Mouse (Mus musculus) splenic B cell, adult 2 months (primary cell): ENCODE data around the gene Trmt6.
A peak's percentile ranks its signal among the peaks of the same experiment; 100 is the strongest.

Experiments used
- DNase-seq: peaks from one replicate; pipeline ENCODE4 v3.0.0-alpha.2; 2011; ENCODE audit warnings: low read depth, low spot score
- H3K27me3 ChIP-seq: 2 replicates; pipeline ENCODE4 v1.6.1; 2012; ENCODE audit warnings: mild to moderate bottlenecking, low read length, moderate library complexity, mixed read lengths; ENCODE audit not compliant: control insufficient read depth, poor library complexity, insufficient read depth, severe bottlenecking
- H3K36me3 ChIP-seq: 2 replicates; pipeline ENCODE4 v1.6.1; 2012; ENCODE audit warnings: mild to moderate bottlenecking, low read length, moderate library complexity, mixed read lengths; ENCODE audit not compliant: control insufficient read depth, poor library complexity, insufficient read depth, severe bottlenecking

The Trmt6 gene

GRCm38 (mm10) chr2:132815608-132816314 is at the start of gene Trmt6, which contains the start of gene Mcm8:
Gene Trmt6, minus strand, starts transcription at chr2:132816055.
Gene Mcm8, plus strand, starts transcription at chr2:132816141.
- DNase-seq, result peak; percentile 98
- peaks cover 6% of the 10 kb centered on the region; the same call in 1 of the 2 replicates for H3K36me3 ChIP-seq
- H3K27me3 ChIP-seq, result no peaks in the 10 kb centered on the region

GRCm38 (mm10) chr2:132863325-132863724 is 47.5 kb upstream of the Trmt6 start:
- Histone ChIP-seq H3K36me3 (peaks cover 4% of the 10 kb centered on the region), H3K27me3 (no peaks in the 10 kb centered on the region)
- DNase-seq, result no peak

GRCm38 (mm10) chr2:132861456-132861855 is 45.6 kb upstream of the Trmt6 start:
- H3K27me3 ChIP-seq, result no peaks in the 10 kb centered on the region
- DNase-seq, result no peak
- peaks cover 4% of the 10 kb centered on the region for H3K36me3 ChIP-seq

- no peak for DNase-seq
- H3K27me3 ChIP-seq, result no peaks in the 10 kb centered on the region
Observed at GRCm38 (mm10) chr2:132860435-132860834, 44.6 kb upstream of the Trmt6 start.

GRCm38 (mm10) chr2:132856333-132856732 is 40.5 kb upstream of the Trmt6 start:
- peaks cover 3% of the 10 kb centered on the region; the same call in 1 of the 2 replicates for H3K36me3 ChIP-seq
- H3K27me3 ChIP-seq, result no peaks in the 10 kb centered on the region
- no peak for DNase-seq

More at GRCm38 (mm10) chr2:132860435-132860834, 44.6 kb upstream of the Trmt6 start:
- peaks cover 4% of the 10 kb centered on the region for H3K36me3 ChIP-seq

- DNase-seq, result no peak
- Histone ChIP-seq H3K27me3 (no peaks in the 10 kb centered on the region), H3K36me3 (no peaks in the 10 kb centered on the region; the same call in 1 of the 2 replicates)
Observed at GRCm38 (mm10) chr2:132853051-132853450, 37.2 kb upstream of the Trmt6 start.

- DNase-seq, result no peak
- Histone ChIP-seq H3K36me3 (no peaks in the 10 kb centered on the region; the same call in 1 of the 2 replicates), H3K27me3 (no peaks in the 10 kb centered on the region)
Observed at GRCm38 (mm10) chr2:132849141-132849540, 33.3 kb upstream of the Trmt6 start.

- Histone ChIP-seq H3K36me3 (no peaks in the 10 kb centered on the region; the same call in 1 of the 2 replicates), H3K27me3 (no peaks in the 10 kb centered on the region)
- no peak for DNase-seq
Observed at GRCm38 (mm10) chr2:132848361-132848760, 32.5 kb upstream of the Trmt6 start.

- Histone ChIP-seq H3K27me3 (no peaks in the 10 kb centered on the region), H3K36me3 (no peaks in the 10 kb centered on the region; the same call in 1 of the 2 replicates)
- DNase-seq, result peak; percentile 3
Observed at GRCm38 (mm10) chr2:132847581-132847980, 31.7 kb upstream of the Trmt6 start.

GRCm38 (mm10) chr2:132846407-132847358 is 30.8 kb upstream of the Trmt6 start, which contains the start of gene Crls1:
Gene Crls1, plus strand, starts transcription at chr2:132846666.
- Histone ChIP-seq H3K27me3 (no peaks in the 10 kb centered on the region), H3K36me3 (no peaks in the 10 kb centered on the region; the same call in 1 of the 2 replicates)
- DNase-seq, result peak; percentile 97

- no peaks in the 10 kb centered on the region for H3K27me3 ChIP-seq
- H3K36me3 ChIP-seq, result no peaks in the 10 kb centered on the region
- no peak for DNase-seq
Observed at GRCm38 (mm10) chr2:132841071-132841470, 25.2 kb upstream of the Trmt6 start.

GRCm38 (mm10) chr2:132802976-132803375 is 12.9 kb downstream of the Trmt6 start:
- Histone ChIP-seq H3K27me3 (no peaks in the 10 kb centered on the region; the same call in 1 of the 2 replicates), H3K36me3 (peaks cover 11% of the 10 kb centered on the region; the same call in 1 of the 2 replicates)
- DNase-seq, result no peak

GRCm38 (mm10) chr2:132794204-132794586 is 21.7 kb downstream of the Trmt6 start:
- DNase-seq, result no peak
- H3K27me3 ChIP-seq, result no peaks in the 10 kb centered on the region; the same call in 1 of the 2 replicates
- no peaks in the 10 kb centered on the region for H3K36me3 ChIP-seq

- Histone ChIP-seq H3K36me3 (no peaks in the 10 kb centered on the region), H3K27me3 (no peaks in the 10 kb centered on the region; the same call in 1 of the 2 replicates)
- DNase-seq, result no peak
Observed at GRCm38 (mm10) chr2:132793441-132794203, 22.2 kb downstream of the Trmt6 start.
